ENCODE assay signal across 8 mouse cellular contexts in genomic region chr3:30508930-30509910, GRCm38 (mm10). TPM values are rescaled to one million over a fixed set of nuclear protein-coding genes. Genes with fewer than 3 reads are reported as not detected.
DNase-seq lines count a peak whose midpoint lies in the region; ATAC-seq and TF ChIP-seq lines count a peak whose summit lies in the region.

No protein-coding gene starts in this region.

- no peaks in the 10 kb centered on the region for H3K36me3 ChIP-seq in intestine, embryonic 14.5 days (ENCODE audit: control insufficient read depth, insufficient read depth, low read length)
- H3K36me3 ChIP-seq in liver, embryonic 14.5 days (replicated peaks; ENCODE audit: control insufficient read depth, insufficient read depth, low read depth) = no peaks in the 10 kb centered on the region
- H3K36me3 ChIP-seq in neural tube, embryonic 13.5 days = no peaks in the 10 kb centered on the region

- 2% methylated on average over 37 of the region's 55 CpGs for WGBS in intestine, embryonic 14.5 days
- under 1% methylated on average over 48 of the region's 55 CpGs for WGBS in liver, embryonic 14.5 days (ENCODE audit: insufficient replicate concordance)
- under 1% methylated on average over 43 of the region's 55 CpGs for WGBS in neural tube, embryonic 13.5 days

- no peaks in the 10 kb centered on the region for H3K9me3 ChIP-seq in intestine, embryonic 14.5 days (ENCODE audit: control insufficient read depth, low read length)
- no peaks in the 10 kb centered on the region for H3K9me3 ChIP-seq in liver, embryonic 14.5 days (ENCODE audit: control insufficient read depth, low read length)
- H3K9me3 ChIP-seq in neural tube, embryonic 13.5 days = no peaks in the 10 kb centered on the region

- H3K27ac ChIP-seq in intestine, embryonic 14.5 days (ENCODE audit: low read depth) = peak overlapping the region; percentile 43
- H3K27ac ChIP-seq in liver, embryonic 14.5 days = no peak overlapping the region
- H3K27ac ChIP-seq in neural tube, embryonic 13.5 days (replicated peaks) = peak overlapping the region; percentile 70

- H3K4me1 ChIP-seq in intestine, embryonic 14.5 days (replicated peaks; ENCODE audit: control insufficient read depth, insufficient read depth, low read length) = peaks cover 9% of the 10 kb centered on the region
- H3K4me1 ChIP-seq in liver, embryonic 14.5 days (replicated peaks; ENCODE audit: control insufficient read depth in 2 of 2, insufficient read depth in 2 of 2, low read length in 1 of 2) = no peaks in the 10 kb centered on the region
- H3K4me1 ChIP-seq in neural tube, embryonic 13.5 days (replicated peaks) = peaks cover 45% of the 10 kb centered on the region

- H3K9ac ChIP-seq in intestine, embryonic 14.5 days (ENCODE audit: low read length) = peak overlapping the region; percentile 49
- H3K9ac ChIP-seq in liver, embryonic 14.5 days (replicated peaks) = no peak overlapping the region
- H3K9ac ChIP-seq in neural tube, embryonic 13.5 days = peak overlapping the region; percentile 66

- no peak for TF ChIP-seq CTCF in liver, embryonic 14.5 days (IDR thresholded peaks at IDR 0.05; ENCODE audit: low read depth)

- peak; percentile 17; the same call in 1 of the 2 replicates for ATAC-seq in granulocyte monocyte progenitor cell, adult 5-6 weeks (replicated peaks; ENCODE audit: poor library complexity, severe bottlenecking)
- ATAC-seq in intestine, embryonic 14.5 days (replicated peaks; ENCODE audit: low FRiP score, low TSS enrichment, low read depth) = peak; percentile 49
- ATAC-seq in liver, embryonic 14.5 days (ENCODE audit: insufficient read depth) = no peak
- peak; percentile 25; the same call in 1 of the 2 replicates for ATAC-seq in neural tube, embryonic 13.5 days (ENCODE audit: low read depth)

- H3K4me3 ChIP-seq in intestine, embryonic 14.5 days (ENCODE audit: low read depth, low read length) = peak overlapping the region; percentile 40
- peak overlapping the region; percentile 14 to 43; a peak in 3 of 4 replicates for H3K4me3 ChIP-seq in liver, embryonic 14.5 days (ENCODE audit: insufficient read depth in 1 of 2, low read depth in 2 of 2, low read length in 2 of 2)
- peak overlapping the region; percentile 50 for H3K4me3 ChIP-seq in neural tube, embryonic 13.5 days

- DNase-seq in 416B (ENCODE audit: low read depth) = peak; percentile 66
- peak; percentile 36 for DNase-seq in adrenal gland, postnatal 14 days
- peak; percentile 75 for DNase-seq in intestine, embryonic 14.5 days (ENCODE audit: low spot score)
- no peak for DNase-seq in liver, embryonic 14.5 days (ENCODE audit: low read depth in 3 of 3, low spot score in 3 of 3)
- DNase-seq in cerebellum, adult 9-10 months = no peak
- DNase-seq in right cerebral cortex, postnatal 4 days = no peak

- H3K27me3 ChIP-seq in intestine, embryonic 14.5 days (replicated peaks; ENCODE audit: control insufficient read depth, insufficient read depth, low read length) = peaks cover 96% of the 10 kb centered on the region
- peaks cover 89% of the 10 kb centered on the region for H3K27me3 ChIP-seq in liver, embryonic 14.5 days (ENCODE audit: control insufficient read depth, insufficient read depth, low read length)
- H3K27me3 ChIP-seq in neural tube, embryonic 13.5 days = peaks cover 88% of the 10 kb centered on the region

- no peak for TF ChIP-seq EP300 in liver, embryonic 14.5 days (IDR thresholded peaks at IDR 0.05; ENCODE audit: low read depth)

- H3K4me2 ChIP-seq in intestine, embryonic 14.5 days (ENCODE audit: low read length) = peak overlapping the region; percentile 64
- H3K4me2 ChIP-seq in liver, embryonic 14.5 days (ENCODE audit: low read depth) = peak overlapping the region; percentile 63
- peak overlapping the region; percentile 76 for H3K4me2 ChIP-seq in neural tube, embryonic 13.5 days

RNA-seq across cellular contexts. Expression of gene Mecom, which starts 38.6 kb away (rescaled TPM):
- 15.4 and 15.6 TPM in 2 replicates for total RNA-seq in adrenal gland, postnatal 14 days (2021)
- total RNA-seq in granulocyte monocyte progenitor cell, adult 5-6 weeks (2014; fragmentation: Nextera tagmentation) = 1.9 TPM in 1 of 2 replicates, not detected in the other
- 0.72 and 0.90 TPM in 2 replicates for total RNA-seq in granulocyte monocyte progenitor cell, adult 5-6 weeks (2017)
- 15.2 and 17.6 TPM in 2 replicates for polyA plus RNA-seq in intestine, embryonic 14.5 days (2014; fragmentation: Nextera tagmentation; extraction: Ambion mirVana)
- 0.56 and 0.75 TPM in 2 replicates for polyA plus RNA-seq in liver, embryonic 14.5 days (2012; rRNA removed)
- polyA plus RNA-seq in liver, embryonic 14.5 days (2014; fragmentation: Nextera tagmentation; extraction: Ambion mirVana) = 0.66 and 0.67 TPM in 2 replicates
- 8.9 and 11.6 TPM in 2 replicates for polyA plus RNA-seq in neural tube, embryonic 13.5 days (2015; fragmentation: Nextera tagmentation; extraction: Ambion mirVana)

Comparison
In these comparisons a context has a peak if more than half of its experiments do, and no peak if none do; other contexts are left out.
1. DNase-seq: peak in 416B (single experiment), adrenal gland, postnatal 14 days (single experiment) and intestine, embryonic 14.5 days (single experiment); none in liver, embryonic 14.5 days (0 of 3), cerebellum, adult 9-10 months (single experiment) and right cerebral cortex, postnatal 4 days (single experiment).
2. Peak in every context shown above with its lines, with median percentiles within 50 percentile points of each other: H3K4me2 ChIP-seq and H3K4me3 ChIP-seq.